Mouse (Mus musculus) common myeloid progenitor, adult 5-6 weeks (primary cell): ENCODE measurements around the gene Gm20708. TPM values are rescaled to one million over a fixed set of nuclear protein-coding genes. Genes with fewer than 3 reads are reported as not detected.
"Not testable (repeated sequence)": the region's sequence is repeated elsewhere in the genome, so short reads cannot be mapped to it uniquely, and the experiment has no call there.

Experiments used
- ATAC-seq: replicated peaks from 2 replicates; pipeline ENCODE4 v1.8.0; 2016; ENCODE audit warnings: low read depth, mild to moderate bottlenecking, moderate TSS enrichment, inconsistent platforms; ENCODE audit not compliant: poor library complexity, severe bottlenecking
- total RNA-seq: library from RNA; stranded (forward); fragments of 200-1000, 187-1606 nt; gene quantifications from 2 replicates; pipeline ENCODE4 v1.2.3, GENCODE M21; 2017

Gene Gm20708
- total RNA-seq, 1 experiment from 2014 or later, result 3.1 TPM

DNA sequence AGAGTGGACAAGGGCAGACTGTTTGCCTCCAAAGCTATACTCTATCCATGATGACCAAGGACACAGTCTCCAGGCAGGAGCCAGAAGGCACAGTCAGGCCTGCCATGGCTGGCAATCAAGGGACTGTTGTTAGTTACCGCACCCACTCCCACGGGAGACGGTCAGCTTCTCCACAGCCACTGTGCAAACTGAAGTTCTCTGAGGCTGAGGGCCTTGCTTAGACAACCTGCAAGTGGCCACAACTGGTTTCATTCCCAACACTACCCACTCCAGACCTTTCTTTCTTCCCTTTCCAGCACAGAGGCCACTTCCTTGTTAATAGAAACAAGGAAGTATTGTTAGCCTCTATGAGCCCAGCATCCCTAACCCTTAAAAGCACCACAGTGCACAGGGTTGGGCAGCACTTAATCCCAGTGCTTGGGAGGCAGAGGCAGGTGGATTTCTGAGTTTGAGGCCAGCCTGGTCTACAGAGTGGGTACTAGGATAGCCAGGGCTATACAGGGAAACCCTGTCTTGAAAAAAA, 6.2 kb upstream of the Gm20708 start:
- ATAC-seq, result no peak

DNA sequence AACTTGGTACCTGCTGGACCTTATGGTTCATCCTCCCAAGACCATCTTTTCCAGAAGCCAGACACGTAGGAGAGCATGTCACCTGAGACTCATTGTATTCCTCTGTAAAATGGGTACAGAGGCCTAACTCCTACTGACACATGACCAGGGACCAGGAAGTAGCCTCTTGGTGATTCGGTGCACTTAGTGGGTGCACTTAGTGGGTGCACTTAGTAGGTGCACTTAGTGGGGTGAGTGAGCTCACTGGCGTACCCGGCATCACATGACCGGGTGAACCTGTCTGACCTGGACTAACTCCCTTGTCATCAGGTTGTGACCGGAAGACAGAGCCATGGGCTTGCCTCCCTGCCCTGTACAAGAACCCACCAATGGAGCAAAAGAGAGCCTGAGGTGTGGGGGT, 2.7 kb upstream of the Gm20708 start:
- no peak for ATAC-seq

DNA sequence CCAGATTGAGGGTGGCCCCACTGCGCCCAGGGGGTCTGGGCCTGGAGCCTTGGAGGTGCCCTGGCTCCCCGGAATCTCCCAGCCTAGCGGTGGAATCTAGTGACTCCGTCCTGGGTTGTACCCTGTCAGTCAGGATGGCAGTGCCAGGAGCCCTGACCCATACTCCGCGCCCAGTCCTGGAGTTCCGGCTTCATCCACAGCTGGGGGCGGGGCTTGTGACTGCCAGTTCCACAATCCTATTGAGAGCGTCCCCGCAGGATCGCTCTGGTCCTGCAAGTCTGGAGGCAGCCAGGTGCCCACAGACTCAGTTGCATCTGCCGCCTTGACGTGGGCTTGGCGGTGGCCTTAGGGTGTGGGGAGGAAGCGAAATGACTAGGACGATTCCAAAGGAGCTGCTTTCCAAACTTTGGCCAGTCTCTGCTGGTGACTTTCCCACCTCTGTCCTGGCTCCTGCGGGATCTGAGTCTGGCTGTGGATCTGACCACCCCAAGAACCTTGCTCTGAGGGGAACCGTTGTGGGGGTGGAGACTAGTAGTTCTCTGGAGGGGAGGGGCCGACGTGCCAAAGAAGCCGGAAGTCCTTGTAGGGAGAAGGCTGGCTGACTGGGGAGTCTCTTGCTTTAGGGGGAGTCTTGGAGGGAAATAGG, 1.1 kb downstream of the Gm20708 start:
- peak; percentile 75 for ATAC-seq

GRCm38 (mm10) chr11:117813867-117814266, 4.4 kb downstream of the Gm20708 start:
- ATAC-seq, result no peak

DNA sequence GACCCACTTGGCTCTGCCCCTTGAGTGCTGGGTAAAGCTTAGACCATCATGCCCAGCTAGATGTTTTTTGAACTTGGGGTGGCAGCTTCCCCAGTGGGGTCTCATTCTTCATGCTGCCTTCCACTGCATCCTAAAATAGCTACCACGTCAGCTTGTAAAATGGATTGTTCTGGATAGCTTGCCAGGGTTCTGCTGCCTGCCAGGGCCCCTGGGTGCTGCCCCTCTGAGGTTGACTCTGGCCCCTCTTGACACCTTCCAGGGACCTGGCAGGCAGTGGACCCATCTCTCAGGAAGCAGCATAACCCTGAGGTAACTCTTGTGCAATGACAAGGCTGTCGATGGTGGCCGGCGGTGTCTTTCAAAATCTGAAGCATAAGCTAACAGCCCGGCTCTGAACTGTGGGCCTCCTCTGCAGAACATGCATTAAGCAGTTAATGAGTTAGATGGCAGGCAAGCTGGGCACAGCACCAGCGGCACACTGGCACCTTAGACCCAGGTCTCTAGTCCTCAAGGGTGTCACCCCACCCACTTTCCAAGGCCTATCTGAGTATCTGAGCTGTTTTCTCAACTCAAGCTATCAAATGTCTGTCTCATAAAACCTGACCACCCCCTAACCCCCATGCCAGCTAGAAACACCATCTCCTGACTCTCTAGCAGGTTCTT, 5.4 kb downstream of the Gm20708 start:
- no peak for ATAC-seq

GRCm38 (mm10) chr11:117815850-117816249, 6.4 kb downstream of the Gm20708 start:
- not testable (repeated sequence) for ATAC-seq

DNA sequence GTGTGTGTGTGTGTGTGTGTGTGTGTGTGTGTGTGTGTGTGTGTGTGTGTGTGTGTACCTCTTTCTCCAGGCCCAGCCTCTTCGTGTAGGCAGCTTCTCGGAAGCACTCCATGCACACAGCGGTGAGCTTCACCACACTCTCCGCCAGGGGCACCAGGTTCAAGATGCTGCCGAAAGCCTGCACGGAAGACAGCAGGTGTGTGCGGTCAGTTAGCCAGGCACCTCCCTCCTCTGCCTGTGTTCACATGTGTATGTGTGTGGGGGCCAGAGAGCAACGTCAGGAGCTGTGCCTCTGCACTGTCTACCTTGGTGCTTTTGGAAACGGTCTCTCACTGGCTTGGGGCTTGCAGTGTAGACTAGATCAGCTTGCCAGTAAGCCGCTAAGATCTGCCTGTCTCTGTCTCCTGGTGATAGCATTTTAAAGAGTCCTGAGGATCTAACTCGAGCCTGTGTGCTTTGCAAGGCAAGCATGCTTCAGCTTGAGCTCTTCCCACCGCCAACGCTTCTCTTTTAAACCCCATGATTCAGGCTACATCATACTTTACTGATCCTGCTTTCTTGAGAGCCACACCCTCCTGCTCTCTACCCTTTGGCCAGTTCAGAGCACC, 7.0 kb downstream of the Gm20708 start:
- no peak for ATAC-seq

GRCm38 (mm10) chr11:117819095-117819494, 9.6 kb downstream of the Gm20708 start:
- ATAC-seq, result no peak

- no peak for ATAC-seq
Observed at GRCm38 (mm10) chr11:117820173-117820572, 10.7 kb downstream of the Gm20708 start.

- ATAC-seq, result no peak
Observed at GRCm38 (mm10) chr11:117821868-117822267, 12.4 kb downstream of the Gm20708 start.

- no peak for ATAC-seq
Observed at GRCm38 (mm10) chr11:117822728-117823241, 13.3 kb downstream of the Gm20708 start.

- no peak for ATAC-seq
Observed at GRCm38 (mm10) chr11:117823411-117823810, 13.9 kb downstream of the Gm20708 start.

GRCm38 (mm10) chr11:117824060-117824969, 14.8 kb downstream of the Gm20708 start:
- peak; percentile 44 for ATAC-seq

DNA sequence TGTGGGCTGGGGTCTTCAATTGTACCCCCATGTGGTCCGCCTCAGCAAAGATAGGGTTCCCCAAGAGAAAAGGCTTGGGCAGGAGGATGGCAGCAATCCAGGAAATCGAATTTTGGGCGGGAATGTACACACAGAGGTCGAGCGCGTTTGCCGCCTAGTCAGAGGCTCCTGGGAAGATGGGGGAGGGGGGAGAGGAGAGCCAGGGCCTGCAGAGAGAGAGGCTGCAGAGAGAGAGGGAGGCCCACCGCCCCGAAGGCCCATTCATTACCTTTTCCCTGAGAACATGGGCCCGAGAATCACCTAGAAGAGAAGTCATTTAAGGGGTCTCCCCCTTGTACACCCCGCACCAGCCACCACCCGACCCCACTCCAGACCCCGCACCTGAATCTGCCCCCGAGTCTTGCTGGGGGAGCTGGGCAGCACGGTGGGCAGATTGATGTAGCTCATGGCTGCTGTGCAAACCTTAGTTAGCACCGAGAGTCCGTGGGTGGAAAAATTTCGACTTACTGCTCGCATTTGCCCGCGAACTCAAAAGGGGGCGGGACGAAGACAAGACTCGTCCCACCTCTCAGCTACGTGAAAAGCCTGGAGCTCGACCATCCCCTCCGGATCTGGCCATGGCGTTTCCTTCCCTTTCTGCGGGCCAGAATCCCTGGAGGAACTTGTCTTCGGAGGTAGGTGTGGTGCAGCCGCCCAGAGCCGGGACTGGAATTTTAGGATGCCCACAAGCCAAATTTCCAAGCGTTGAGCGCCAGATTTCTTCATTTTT, 16.0 kb downstream of the Gm20708 start, which contains the start of the genes Afmid and Tk1:
Gene Afmid (plus strand): TSS at position 592 of the 769 bp plus-strand sequence.
Gene Tk1 (minus strand): TSS at position 760 of the 769 bp plus-strand sequence.
- ATAC-seq, result peak; percentile 36

DNA sequence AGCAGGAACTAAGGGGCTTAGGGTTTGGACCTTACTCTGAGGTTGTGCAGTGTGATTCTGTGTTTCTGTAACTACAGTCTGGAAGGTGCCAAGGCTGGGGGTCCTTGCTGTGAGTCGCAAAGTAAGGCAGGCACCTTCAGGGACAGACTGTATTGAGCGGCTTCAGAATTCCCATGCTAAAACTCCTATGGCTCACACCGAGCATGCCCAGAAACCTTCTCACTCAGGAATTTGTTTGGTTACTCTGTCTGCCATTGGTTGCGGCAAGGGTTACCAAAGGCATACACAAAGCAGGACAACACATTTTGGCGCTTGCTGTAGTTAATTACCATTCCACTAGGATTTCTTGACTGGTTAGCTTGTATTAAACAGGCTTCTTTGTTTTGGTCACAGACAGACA, 16.7 kb downstream of the Gm20708 start:
- no peak for ATAC-seq

GRCm38 (mm10) chr11:117826916-117827315, 17.4 kb downstream of the Gm20708 start:
- no peak for ATAC-seq

DNA sequence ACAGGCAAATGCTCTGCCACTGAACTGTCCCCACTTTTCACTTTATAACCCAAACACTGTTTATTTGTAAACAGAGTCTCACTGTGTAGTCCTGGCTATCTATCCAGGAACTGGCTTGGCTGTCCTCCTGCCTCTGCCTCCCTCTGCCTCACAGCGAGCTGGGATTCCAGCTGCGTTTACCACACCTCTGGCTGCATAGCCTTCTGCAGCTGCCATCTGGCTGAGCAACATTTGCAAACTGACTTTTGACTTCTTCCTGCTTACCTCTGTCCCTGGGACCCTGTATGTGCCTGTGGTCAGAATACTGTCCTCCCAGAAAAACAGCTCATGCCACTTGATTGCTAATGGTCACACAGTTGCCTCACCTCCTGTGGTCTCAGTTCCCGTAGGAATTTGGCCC, 17.9 kb downstream of the Gm20708 start:
- ATAC-seq, result no peak

GRCm38 (mm10) chr11:117828149-117828887, 18.9 kb downstream of the Gm20708 start:
- no peak for ATAC-seq
